Mouse (Mus musculus) limb, embryonic 13.5 days (tissue): ENCODE measurements around the gene Pnliprp1. TPM values are rescaled to one million over a fixed set of nuclear protein-coding genes. Genes with fewer than 3 reads are reported as not detected.

Experiments used
- ATAC-seq: fragments of 200-750 bp; cut with Nextera tagmentation; 2 replicates; pipeline ENCODE4 v1.8.0; 2017; ENCODE audit warnings: low read depth, moderate number of reproducible peaks, moderate TSS enrichment; ENCODE audit not compliant: low FRiP score
- H3K27ac ChIP-seq: fragments of 300-500 bp; sonication (generic); 2 replicates; pipeline ENCODE4 v1.5.1; 2015; ENCODE audit warnings: inconsistent platforms, mild to moderate bottlenecking, moderate library complexity
- H3K27me3 ChIP-seq: fragments of 300-500 bp; sonication (generic); 2 replicates; pipeline ENCODE4 v1.6.1; 2015; ENCODE audit warnings: mild to moderate bottlenecking, inconsistent platforms
- H3K36me3 ChIP-seq: fragments of 300-500 bp; sonication (generic); 2 replicates; pipeline ENCODE4 v1.6.1; 2015; ENCODE audit warnings: inconsistent platforms, mild to moderate bottlenecking, moderate library complexity
- H3K4me1 ChIP-seq: fragments of 300-500 bp; sonication (generic); 2 replicates; pipeline ENCODE4 v1.6.1; 2015; ENCODE audit warnings: inconsistent platforms
- H3K4me2 ChIP-seq: fragments of 300-500 bp; sonication (generic); replicated peaks from 2 replicates; pipeline ENCODE4 v1.6.1; 2015; ENCODE audit warnings: inconsistent platforms, mild to moderate bottlenecking, moderate library complexity
- H3K4me3 ChIP-seq: fragments of 300-500 bp; sonication (generic); 2 replicates; pipeline ENCODE4 v1.5.1; 2015; ENCODE audit warnings: moderate library complexity, mild to moderate bottlenecking, inconsistent platforms
- H3K9ac ChIP-seq: fragments of 300-500 bp; sonication (generic); 2 replicates; pipeline ENCODE4 v1.6.1; 2015; ENCODE audit warnings: mild to moderate bottlenecking, inconsistent platforms
- H3K9me3 ChIP-seq: fragments of 300-500 bp; sonication (generic); 2 replicates; pipeline ENCODE4 v1.6.1; 2016; ENCODE audit warnings: inconsistent platforms
- WGBS: fragments of 180-500 bp; shearing (Covaris S2); methylation state at CpG from one replicate; pipeline ENCODE4 v1.1.7; 2015; 5-methylcytosine and 5-hydroxymethylcytosine counted together
- polyA plus RNA-seq: library from polyadenylated mRNA; unstranded; fragments of >200 nt; fragmentation: Nextera tagmentation; extraction: Ambion mirVana; gene quantifications from 2 replicates; pipeline ENCODE4 v1.2.1, GENCODE M21; 2015

Pnliprp1 gene
- polyA plus RNA-seq, 1 experiment from 2014 or later = 0.69 TPM

DNA sequence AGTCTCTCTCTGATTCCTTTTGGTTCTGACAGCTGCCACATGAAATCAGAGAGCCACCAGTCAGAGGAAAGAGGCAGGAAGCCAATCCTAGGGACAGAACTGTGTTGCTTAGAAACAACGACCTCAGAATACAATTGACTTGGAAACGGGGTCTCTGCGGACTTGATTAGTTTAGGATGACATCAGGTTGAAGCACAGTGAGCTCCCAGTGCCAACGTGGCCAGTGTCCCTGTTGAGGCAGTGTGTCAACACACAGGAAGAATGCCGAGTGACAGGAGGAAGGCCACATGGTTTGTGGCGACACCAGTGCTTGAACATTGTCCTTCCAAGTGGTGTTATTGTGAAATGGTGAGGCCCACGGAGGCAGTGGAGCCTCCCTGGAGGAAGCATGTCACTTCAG, 55.3 kb downstream of the Pnliprp1 start:
- Histone ChIP-seq H3K27ac (no peak overlapping the region), H3K27me3 (no peaks in the 10 kb centered on the region), H3K4me1 (no peaks in the 10 kb centered on the region), H3K36me3 (no peaks in the 10 kb centered on the region), H3K4me3 (no peak overlapping the region), H3K9ac (no peak overlapping the region), H3K4me2 (no peak overlapping the region), H3K9me3 (no peaks in the 10 kb centered on the region)
- WGBS = 68% methylated on average over 7 of the region's 7 CpGs
- no peak for ATAC-seq

DNA sequence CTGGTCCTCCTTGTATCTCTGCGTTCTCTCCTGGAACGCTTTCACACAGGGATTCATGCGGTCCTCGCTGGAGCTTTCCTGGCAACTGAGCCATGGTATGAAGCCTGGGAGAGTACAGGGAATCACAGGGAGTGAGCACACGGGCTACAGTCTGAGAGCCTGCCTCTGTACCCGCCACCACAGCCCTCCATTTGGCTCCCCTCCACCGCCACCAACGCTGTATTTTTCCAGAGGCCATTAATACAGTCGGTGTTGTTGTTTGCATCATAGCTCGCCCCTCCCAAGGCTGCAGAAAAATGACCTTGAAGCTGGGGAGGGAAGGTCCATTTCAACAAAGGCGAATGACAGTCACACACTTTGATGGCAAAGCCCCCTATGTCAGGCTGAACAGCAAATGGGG, 60.5 kb downstream of the Pnliprp1 start:
- H3K9ac ChIP-seq = no peak overlapping the region
- H3K27me3 ChIP-seq = no peaks in the 10 kb centered on the region
- no peak overlapping the region for H3K27ac ChIP-seq
- no peaks in the 10 kb centered on the region for H3K36me3 ChIP-seq
- WGBS = 71% methylated on average over 11 of the region's 11 CpGs
- no peaks in the 10 kb centered on the region for H3K9me3 ChIP-seq
- no peak overlapping the region for H3K4me3 ChIP-seq
- peaks cover 2% of the 10 kb centered on the region for H3K4me1 ChIP-seq
- no peak for ATAC-seq
- no peak overlapping the region for H3K4me2 ChIP-seq

Other genes with a start within 250 kb of the Pnliprp1 start
- gene Ccdc172, start 216.9 kb upstream of the Pnliprp1 start, polyA plus RNA-seq = not detected in 2 replicates
- not detected in 2 replicates for gene Pnlip, start 76.4 kb upstream of the Pnliprp1 start, polyA plus RNA-seq
- not detected in 2 replicates for gene Pnliprp2, start 30.8 kb downstream of the Pnliprp1 start, polyA plus RNA-seq
- gene 1700019N19Rik, start 65.6 kb downstream of the Pnliprp1 start, polyA plus RNA-seq = not detected in 2 replicates
- 0.37 and 0.42 TPM in 2 replicates for gene Eno4, start 214.5 kb downstream of the Pnliprp1 start, polyA plus RNA-seq
- 5.0 TPM in 2 replicates for gene Hspa12a, start 214.8 kb downstream of the Pnliprp1 start, polyA plus RNA-seq